Mouse (Mus musculus) inflammation-experienced regulatory T-cells, adult 6 months (primary cell): ENCODE results near the gene Ly6g6c. TPM values are rescaled to one million over a fixed set of nuclear protein-coding genes. Genes with fewer than 3 reads are reported as not detected.

Source experiments
- polyA plus RNA-seq, 3 experiments: library from polyadenylated mRNA; unstranded; fragments of 100-300 nt; shearing (Covaris generic); gene quantifications; one replicate each; pipeline ENCODE4 v1.2.1; 2017

The Ly6g6c gene
- polyA plus RNA-seq, 3 experiments from 2014 or later = not detected

Other genes with a start within 250 kb of the Ly6g6c start
- gene Stk19, start 228.4 kb upstream of the Ly6g6c start, polyA plus RNA-seq = 10 to 100 TPM; 30.4 to 44.5 (median 37.2) TPM
- 10 to 100 TPM; 23.9 to 29.0 (median 27.1) TPM for gene Dxo, start 228.4 kb upstream of the Ly6g6c start, polyA plus RNA-seq
- gene Skiv2l, start 215.2 kb upstream of the Ly6g6c start, polyA plus RNA-seq = 10 to 100 TPM; 28.6 to 34.2 (median 33.7) TPM
- gene Nelfe, start 215.0 kb upstream of the Ly6g6c start, polyA plus RNA-seq = 10 to 100 TPM; 40.1 to 65.0 (median 47.0) TPM
- 1 to 10 TPM in 1 of 3 experiments, under 1 TPM in 2; 0.24 to 2.6 (median 0.37) TPM for gene Cfb, start 202.9 kb upstream of the Ly6g6c start, polyA plus RNA-seq
- not detected for gene Zbtb12, start 185.9 kb upstream of the Ly6g6c start, polyA plus RNA-seq
- gene Gm20547, start 183.3 kb upstream of the Ly6g6c start, polyA plus RNA-seq = under 1 TPM in 1 of 3 experiments, not detected in 2; 0.26 TPM
- gene C2, start 167.1 kb upstream of the Ly6g6c start, polyA plus RNA-seq = 1 to 10 TPM in 1 of 3 experiments, not detected in 2; 1.4 TPM
- 10 to 100 TPM; 27.1 to 32.6 (median 29.4) TPM for gene Ehmt2, start 166.9 kb upstream of the Ly6g6c start, polyA plus RNA-seq
- not detected for gene Slc44a4, start 150.9 kb upstream of the Ly6g6c start, polyA plus RNA-seq
- gene Neu1, start 134.1 kb upstream of the Ly6g6c start, polyA plus RNA-seq = 10 to 100 TPM; 12.8 to 28.2 (median 27.6) TPM
- under 1 TPM; 0.53 to 0.85 (median 0.80) TPM for gene Hspa1b, start 106.2 kb upstream of the Ly6g6c start, polyA plus RNA-seq
- under 1 TPM in 1 of 3 experiments, not detected in 2; 0.94 TPM for gene Gm20481, start 95.5 kb upstream of the Ly6g6c start, polyA plus RNA-seq
- gene Hspa1a, start 93.2 kb upstream of the Ly6g6c start, polyA plus RNA-seq = 1 to 10 TPM in 2 of 3 experiments, under 1 TPM in 1; 0.74 to 2.3 (median 1.1) TPM
- not detected for gene Hspa1l, start 92.7 kb upstream of the Ly6g6c start, polyA plus RNA-seq
- gene Lsm2, start 83.5 kb upstream of the Ly6g6c start, polyA plus RNA-seq = 10 to 100 TPM; 37.7 to 67.4 (median 40.0) TPM
- gene Vars, start 64.4 kb upstream of the Ly6g6c start, polyA plus RNA-seq = 10 to 100 TPM; 27.2 to 30.9 (median 30.8) TPM
- under 1 TPM in 2 of 3 experiments, not detected in 1; 0.10 to 0.28 TPM for gene Vwa7, start 48.8 kb upstream of the Ly6g6c start, polyA plus RNA-seq
- gene Sapcd1, start 37.4 kb upstream of the Ly6g6c start, polyA plus RNA-seq = 1 to 10 TPM in 2 of 3 experiments, under 1 TPM in 1; 0.54 to 2.6 (median 1.4) TPM
- 1 to 10 TPM; 1.3 to 1.4 (median 1.4) TPM for gene Msh5, start 18.6 kb upstream of the Ly6g6c start, polyA plus RNA-seq
- 100 to 1,000 TPM; 487 to 766 (median 514) TPM for gene Clic1, start 15.4 kb upstream of the Ly6g6c start, polyA plus RNA-seq
- gene Ddah2, start 6.4 kb upstream of the Ly6g6c start, polyA plus RNA-seq = 1 to 10 TPM in 2 of 3 experiments, under 1 TPM in 1; 0.91 to 3.0 (median 1.3) TPM
- not detected for gene Mpig6b, start 796 bp downstream of the Ly6g6c start, polyA plus RNA-seq
- gene Ly6g6e, start 11.5 kb downstream of the Ly6g6c start, polyA plus RNA-seq = not detected
- not detected for gene Ly6g6d, start 12.7 kb downstream of the Ly6g6c start, polyA plus RNA-seq
- not detected for gene Ly6g6f, start 20.2 kb downstream of the Ly6g6c start, polyA plus RNA-seq
- gene Abhd16a, start 23.9 kb downstream of the Ly6g6c start, polyA plus RNA-seq = 10 to 100 TPM; 22.3 to 26.3 (median 25.6) TPM
- not detected for gene Ly6g5c, start 42.9 kb downstream of the Ly6g6c start, polyA plus RNA-seq
- gene Ly6g5b, start 50.0 kb downstream of the Ly6g6c start, polyA plus RNA-seq = 1 to 10 TPM; 1.9 to 8.9 (median 3.9) TPM
- 10 to 100 TPM; 57.1 to 87.4 (median 74.3) TPM for gene Gpank1, start 56.1 kb downstream of the Ly6g6c start, polyA plus RNA-seq
- 100 to 1,000 TPM; 246 to 346 (median 344) TPM for gene Csnk2b, start 56.7 kb downstream of the Ly6g6c start, polyA plus RNA-seq
- gene D17H6S53E, start 61.0 kb downstream of the Ly6g6c start, polyA plus RNA-seq = 10 to 100 TPM; 20.0 to 27.1 (median 25.1) TPM
- not detected for gene Apom, start 66.7 kb downstream of the Ly6g6c start, polyA plus RNA-seq
- gene Bag6, start 69.8 kb downstream of the Ly6g6c start, polyA plus RNA-seq = 10 to 100 TPM; 25.4 to 33.8 (median 29.1) TPM
- gene Prrc2a, start 99.5 kb downstream of the Ly6g6c start, polyA plus RNA-seq = 100 to 1,000 TPM in 1 of 3 experiments, 10 to 100 TPM in 2; 47.1 to 105 (median 47.2) TPM
- gene Aif1, start 110.7 kb downstream of the Ly6g6c start, polyA plus RNA-seq = 1 to 10 TPM in 2 of 3 experiments, under 1 TPM in 1; 0.79 to 5.4 (median 2.1) TPM
- gene Lst1, start 123.1 kb downstream of the Ly6g6c start, polyA plus RNA-seq = 10 to 100 TPM in 1 of 3 experiments, 1 to 10 TPM in 2; 6.4 to 11.2 (median 8.8) TPM
- gene Ltb, start 129.1 kb downstream of the Ly6g6c start, polyA plus RNA-seq = 100 to 1,000 TPM; 112 to 242 (median 186) TPM
- 10 to 100 TPM; 20.9 to 28.8 (median 24.9) TPM for gene Tnf, start 136.6 kb downstream of the Ly6g6c start, polyA plus RNA-seq
- 100 to 1,000 TPM in 1 of 3 experiments, 10 to 100 TPM in 2; 34.4 to 113 (median 95.2) TPM for gene Lta, start 140.0 kb downstream of the Ly6g6c start, polyA plus RNA-seq
- gene Gm16181, start 155.4 kb downstream of the Ly6g6c start, polyA plus RNA-seq = under 1 TPM in 2 of 3 experiments, not detected in 1; 0.67 to 0.68 TPM
- 1 to 10 TPM; 4.6 to 7.2 (median 5.9) TPM for gene Atp6v1g2, start 168.3 kb downstream of the Ly6g6c start, polyA plus RNA-seq
- gene Nfkbil1, start 170.4 kb downstream of the Ly6g6c start, polyA plus RNA-seq = 1 to 10 TPM; 1.7 to 3.3 (median 1.9) TPM
- gene Ddx39b, start 176.4 kb downstream of the Ly6g6c start, polyA plus RNA-seq = 100 to 1,000 TPM; 194 to 276 (median 261) TPM
- gene H2-D1, start 197.3 kb downstream of the Ly6g6c start, polyA plus RNA-seq = 1,000 to 10,000 TPM; 4,089 to 4,363 (median 4,119) TPM